Mouse (Mus musculus) forelimb bud, embryonic 11.5 days (tissue): Measurements from ENCODE around the gene Med17.

Experiments used
- DNase-seq: peaks from one replicate; pipeline ENCODE4 v3.0.0-alpha.2; 2012; ENCODE audit warnings: low read depth, low spot score

Gene Med17

DNA sequence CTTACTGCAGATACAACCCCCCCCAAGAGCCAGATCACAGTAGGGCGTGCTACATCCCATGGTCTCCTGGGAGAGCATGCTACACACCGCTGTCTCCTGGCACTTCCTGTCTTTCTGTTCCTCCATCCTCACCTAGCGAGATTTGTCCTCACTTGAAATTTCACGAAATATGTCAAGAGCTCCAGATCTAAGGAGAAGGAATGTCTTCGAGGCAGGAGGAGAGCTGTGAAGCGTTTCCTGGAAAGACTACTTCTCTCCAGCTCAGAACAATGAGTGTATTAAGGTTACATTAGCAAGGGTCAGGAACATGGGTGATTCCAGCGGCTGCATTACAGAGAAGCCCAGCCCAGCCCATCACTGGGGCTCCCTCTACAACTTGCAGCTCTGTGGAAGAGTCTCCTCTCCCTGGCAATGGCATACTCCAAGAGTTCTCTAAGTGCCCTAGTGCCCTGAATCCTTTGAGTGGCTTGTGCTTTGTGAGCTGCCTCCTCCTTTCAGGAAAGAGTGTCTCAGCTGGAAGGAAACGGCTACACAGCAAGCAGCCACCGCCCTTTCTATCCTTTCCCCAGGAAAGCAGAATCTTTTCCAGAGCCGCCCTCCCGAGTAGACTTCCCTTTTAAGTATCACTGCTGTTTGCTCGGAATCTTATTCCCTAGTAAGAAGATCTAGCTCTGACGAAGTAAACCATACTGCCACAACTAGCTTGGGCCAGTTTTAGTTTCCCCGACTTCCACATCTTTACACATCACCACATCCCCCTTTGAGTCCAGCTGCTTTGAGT is 42.0 kb downstream of the Med17 start:
- no peak for DNase-seq

DNA sequence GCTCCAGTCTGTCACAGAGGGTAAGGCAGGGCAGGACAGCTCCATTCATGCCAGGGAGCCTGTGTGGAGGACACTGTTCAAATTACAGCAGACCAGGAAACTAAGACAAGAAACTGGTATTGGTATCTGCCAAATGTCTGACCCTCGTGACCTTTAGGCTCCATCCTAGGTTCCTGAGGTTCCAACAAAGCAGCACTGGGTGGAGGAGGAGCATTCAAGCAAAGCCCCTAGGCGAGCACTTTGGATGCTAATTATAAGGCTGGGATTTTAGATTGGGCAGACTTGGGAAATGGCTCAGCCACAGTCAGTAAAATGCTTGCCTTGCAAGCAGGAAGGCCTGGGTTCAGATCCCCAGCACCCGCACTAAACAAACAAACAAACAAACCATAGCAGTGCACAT is 43.7 kb downstream of the Med17 start:
- no peak for DNase-seq

DNA sequence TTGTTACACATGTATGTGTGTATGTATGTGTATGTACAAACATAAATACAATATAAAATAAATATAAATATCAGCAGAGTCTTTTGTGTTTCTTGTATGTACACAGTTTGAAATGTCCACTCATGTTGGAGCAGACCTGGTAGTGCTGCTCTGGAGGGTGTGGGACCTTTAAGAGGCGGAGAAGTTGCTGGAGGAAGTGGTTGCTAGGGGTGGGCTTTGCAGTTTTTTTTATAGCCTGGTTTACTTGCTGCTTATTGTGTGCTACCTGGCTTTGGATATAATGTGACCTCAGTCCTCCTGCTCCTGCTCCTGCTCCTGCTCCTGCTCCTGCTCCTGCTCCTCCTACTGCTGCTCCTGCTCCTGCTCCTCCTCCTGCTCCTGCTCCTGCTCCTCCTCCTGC is 46.1 kb downstream of the Med17 start:
- no peak for DNase-seq

DNA sequence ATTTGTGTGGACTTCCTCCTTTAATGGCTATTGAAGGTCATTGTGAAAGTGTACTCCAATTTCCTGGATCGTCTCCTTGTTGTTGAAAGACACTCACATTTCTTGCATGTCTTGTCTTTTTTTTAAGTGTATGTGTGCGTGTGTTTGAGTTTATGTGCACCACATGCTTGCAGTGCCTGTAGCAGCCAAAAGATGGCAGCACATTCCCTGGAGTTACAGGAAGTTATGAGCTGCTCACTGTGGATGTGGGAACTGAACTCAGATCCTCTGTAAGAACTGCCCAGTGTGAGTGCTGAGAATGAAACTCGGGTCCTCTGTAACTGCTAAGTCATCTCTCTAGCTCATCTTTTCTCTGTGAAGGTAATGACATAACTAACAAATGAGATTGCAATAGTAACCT is 47.3 kb downstream of the Med17 start:
- no peak for DNase-seq

DNA sequence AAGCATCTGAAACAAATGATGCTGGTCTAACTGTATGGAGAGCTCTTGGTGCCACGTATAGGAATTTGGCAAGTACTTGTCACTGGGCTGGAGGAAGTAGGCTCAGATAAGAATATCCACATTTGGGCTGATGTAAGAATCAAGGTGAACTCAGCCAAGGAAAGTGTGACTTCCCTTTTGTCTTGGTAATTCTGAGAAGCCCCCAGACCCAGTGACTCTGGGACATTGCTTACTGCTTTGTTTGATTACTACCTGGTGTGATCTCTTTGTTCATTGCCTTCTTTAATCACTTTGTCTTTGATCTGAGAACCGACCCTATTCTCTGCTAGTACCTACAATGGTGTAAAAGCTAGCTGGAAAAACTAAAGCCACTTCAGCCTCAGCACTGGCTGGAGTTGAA is 54.8 kb downstream of the Med17 start:
- no peak for DNase-seq

DNA sequence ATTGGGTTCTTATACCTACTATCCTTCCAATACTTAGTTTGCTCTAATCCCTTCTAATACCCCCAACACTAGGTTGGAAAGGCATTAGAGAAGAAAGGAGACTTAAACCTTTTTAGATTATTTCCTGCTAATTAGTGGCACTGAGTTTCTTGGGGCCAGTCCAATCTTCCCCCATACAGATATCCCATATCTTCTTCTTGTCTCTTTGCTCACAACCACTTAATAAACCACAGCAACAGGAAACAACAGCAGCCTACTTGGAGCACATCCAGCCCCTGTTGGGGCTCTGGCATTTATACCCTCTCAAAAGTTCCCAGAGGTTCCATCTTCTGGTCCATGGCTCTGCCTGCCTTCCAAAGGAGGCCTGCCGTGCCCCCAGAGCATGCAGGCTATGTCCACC is 66.0 kb downstream of the Med17 start:
- DNase-seq: no peak

DNA sequence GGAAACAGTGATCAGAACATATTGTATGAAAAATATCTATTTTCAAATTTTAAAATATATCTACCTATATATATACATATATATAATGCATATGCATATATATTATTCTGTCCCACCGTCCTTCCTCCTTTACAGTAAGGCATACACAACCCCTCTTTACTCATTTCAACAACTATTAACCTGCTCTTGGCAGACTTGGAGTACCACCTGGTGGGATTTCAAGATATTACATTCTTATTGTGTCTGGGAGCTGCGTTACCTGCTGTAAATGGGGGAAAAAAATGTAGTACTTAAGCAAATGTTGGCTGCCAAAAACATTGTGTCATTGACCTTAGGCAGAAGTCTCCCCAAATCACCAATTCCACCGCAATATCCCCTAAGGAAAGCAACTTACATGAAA is 67.9 kb downstream of the Med17 start:
- DNase-seq: peak; percentile 29
